Mouse (Mus musculus): ENCODE results near the gene Calcoco2. TPM values are rescaled to one million over a fixed set of nuclear protein-coding genes. Genes with fewer than 3 reads are reported as not detected.
"Not testable (repeated sequence)": the region's sequence is repeated elsewhere in the genome, so short reads cannot be mapped to it uniquely, and the experiment has no call there.

Calcoco2 gene
- total RNA-seq (2014; fragmentation: Nextera tagmentation) (not detected in 2 replicates), total RNA-seq (2017) (not detected in 2 replicates)

GRCm38 (mm10) chr11:96111751-96112150 lies at the start of gene Calcoco2:
Calcoco2 (minus strand) TSS chr11:96111964.
- ATAC-seq (replicated peaks; ENCODE audit: poor library complexity, severe bottlenecking), result no peak

DNA sequence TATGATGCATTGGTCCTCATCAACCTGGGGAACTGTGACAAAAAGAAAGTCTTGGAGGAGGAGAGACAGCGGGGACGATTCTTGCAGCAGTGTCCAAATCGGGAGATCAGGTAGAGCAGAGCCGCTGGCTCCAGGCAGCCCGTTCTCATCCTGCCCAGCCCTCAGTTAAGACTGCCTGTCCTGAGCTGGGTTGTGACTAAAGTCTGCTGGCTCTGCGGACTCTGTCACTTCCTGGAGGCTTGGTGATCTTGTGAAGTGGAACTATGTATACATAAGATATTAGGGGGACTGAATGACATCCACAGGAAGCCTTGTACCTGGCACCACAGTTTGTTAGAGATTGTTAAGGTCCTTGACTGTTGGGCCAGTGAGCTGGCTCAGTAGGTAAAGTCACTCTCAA lies 35.7 kb upstream of the Calcoco2 start:
- ATAC-seq (replicated peaks; ENCODE audit: poor library complexity, severe bottlenecking), result no peak

- peak; percentile 62 for ATAC-seq (replicated peaks; ENCODE audit: poor library complexity, severe bottlenecking)
These were observed 34.0 kb upstream of the Calcoco2 start for GRCm38 (mm10) chr11:96145622-96146270.

- no peak for ATAC-seq (replicated peaks; ENCODE audit: poor library complexity, severe bottlenecking)
These were observed 32.0 kb upstream of the Calcoco2 start for GRCm38 (mm10) chr11:96143766-96144165.

DNA sequence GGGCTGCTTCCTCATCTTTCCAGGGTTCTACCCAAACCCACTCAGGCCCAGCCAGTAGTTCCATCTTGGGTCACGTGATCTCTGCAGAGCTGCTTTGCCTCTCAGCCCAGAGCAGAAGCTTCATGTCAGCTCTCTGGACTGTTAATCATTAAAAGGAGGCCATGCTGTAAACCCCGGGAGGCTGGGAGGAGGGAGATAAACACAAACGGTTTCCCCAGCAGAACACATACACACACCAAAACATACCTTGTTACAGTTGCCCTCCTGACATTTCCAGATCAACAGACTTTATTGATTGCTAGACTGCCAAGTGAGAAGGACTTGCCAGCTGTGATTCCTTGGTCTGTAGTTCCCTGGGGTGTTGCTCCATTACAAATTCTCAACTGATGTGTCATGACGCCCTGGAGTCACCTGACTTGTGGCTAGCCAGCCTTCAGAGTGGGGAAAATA lies 29.0 kb upstream of the Calcoco2 start:
- no peak for ATAC-seq (replicated peaks; ENCODE audit: poor library complexity, severe bottlenecking)

- ATAC-seq (replicated peaks; ENCODE audit: poor library complexity, severe bottlenecking), result no peak
These were observed 24.1 kb upstream of the Calcoco2 start for GRCm38 (mm10) chr11:96135847-96136246.

- peak; percentile 40; the same call in 1 of the 2 replicates for ATAC-seq (replicated peaks; ENCODE audit: poor library complexity, severe bottlenecking)
These were observed 21.6 kb upstream of the Calcoco2 start, which contains the start of gene Ttll6 for GRCm38 (mm10) chr11:96133239-96133865. Ttll6 (plus strand) TSS chr11:96133786.

DNA sequence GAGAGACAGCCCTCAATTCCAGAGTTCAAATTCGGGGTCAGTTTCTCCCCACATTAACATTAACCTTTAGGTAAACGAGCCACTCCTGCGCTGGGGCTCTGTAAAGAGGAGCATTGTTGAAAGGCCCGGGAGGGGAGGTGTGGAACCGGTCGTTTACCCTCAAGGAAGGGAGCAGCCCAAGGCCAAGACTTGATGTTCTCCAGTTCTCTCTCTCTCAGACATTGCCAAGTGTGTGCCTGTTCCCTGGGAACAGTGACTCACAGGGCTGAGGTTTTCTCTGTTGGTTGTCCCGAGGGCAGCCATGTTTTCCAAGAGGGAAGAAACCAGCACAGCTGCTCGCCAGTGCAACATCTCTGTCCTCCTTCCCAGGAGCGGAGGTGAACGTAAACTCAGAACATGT lies 18.8 kb upstream of the Calcoco2 start:
- no peak for ATAC-seq (replicated peaks; ENCODE audit: poor library complexity, severe bottlenecking)

- ATAC-seq (replicated peaks; ENCODE audit: poor library complexity, severe bottlenecking), result peak; percentile 22
These were observed 12.5 kb upstream of the Calcoco2 start for GRCm38 (mm10) chr11:96124052-96124914.

DNA sequence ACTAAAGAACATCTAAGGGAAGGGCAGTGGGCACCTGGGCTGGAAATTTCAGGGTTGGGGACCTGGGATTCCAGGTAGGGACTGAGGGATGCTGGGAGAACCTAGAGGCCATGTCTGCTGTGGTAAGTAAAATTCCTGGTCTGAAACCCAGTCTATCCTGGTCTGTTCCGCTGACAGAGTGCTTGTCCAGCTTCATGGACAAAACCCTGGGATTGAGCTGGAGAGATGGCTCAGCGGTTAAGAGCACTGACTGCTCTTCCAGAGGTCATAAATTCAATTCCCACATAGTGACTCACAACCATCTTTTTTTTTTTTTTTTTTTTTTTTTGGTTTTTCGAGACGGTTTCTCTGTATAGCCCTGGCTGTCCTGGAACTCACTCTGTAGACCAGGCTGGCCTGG lies 11.0 kb upstream of the Calcoco2 start:
- not testable (repeated sequence) for ATAC-seq (replicated peaks; ENCODE audit: poor library complexity, severe bottlenecking)

GRCm38 (mm10) chr11:96119401-96119800 lies 7.6 kb upstream of the Calcoco2 start:
- ATAC-seq (replicated peaks; ENCODE audit: poor library complexity, severe bottlenecking), result no peak

DNA sequence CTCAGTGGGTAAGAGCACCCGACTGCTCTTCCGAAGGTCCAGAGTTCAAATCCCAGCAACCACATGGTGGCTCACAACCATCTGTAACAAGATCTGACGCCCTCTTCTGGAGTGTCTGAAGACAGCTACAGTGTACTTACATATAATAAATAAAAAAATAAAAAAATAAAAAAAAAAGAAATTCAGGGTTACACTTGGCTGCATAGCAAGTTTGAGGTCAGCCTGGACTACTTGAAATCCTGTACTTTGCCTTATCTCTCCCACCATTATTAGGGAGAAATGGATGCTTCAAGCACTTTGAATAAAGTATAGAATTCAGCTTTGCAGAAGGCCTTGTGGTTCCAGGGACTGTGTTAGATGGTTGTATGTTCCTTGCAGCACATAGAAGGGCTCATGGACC lies 5.2 kb upstream of the Calcoco2 start:
- ATAC-seq (replicated peaks; ENCODE audit: poor library complexity, severe bottlenecking), result not testable (repeated sequence)

- no peak for ATAC-seq (replicated peaks; ENCODE audit: poor library complexity, severe bottlenecking)
These were observed 4.4 kb upstream of the Calcoco2 start for GRCm38 (mm10) chr11:96116116-96116515.

DNA sequence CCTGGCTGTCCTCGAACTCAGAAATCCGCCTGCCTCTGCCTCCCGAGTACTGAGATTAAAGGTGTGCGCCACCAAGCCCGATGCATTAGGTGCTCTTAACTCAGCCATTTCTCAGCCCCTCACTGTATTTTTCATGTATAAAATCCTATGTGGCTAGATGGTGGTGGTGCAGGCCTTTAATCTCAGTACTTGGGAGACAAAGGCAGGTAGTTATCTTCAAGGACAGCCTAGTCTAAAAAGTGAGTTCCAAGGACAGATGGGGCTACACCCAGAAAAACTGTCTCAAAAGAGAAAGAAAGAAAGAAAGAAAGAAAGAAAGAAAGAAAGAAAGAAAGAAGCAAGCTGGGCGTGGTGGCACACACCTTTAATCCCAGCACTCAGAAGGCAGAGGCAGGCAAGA lies 3.7 kb upstream of the Calcoco2 start:
- ATAC-seq (replicated peaks; ENCODE audit: poor library complexity, severe bottlenecking), result no peak

GRCm38 (mm10) chr11:96114077-96114476 lies 2.3 kb upstream of the Calcoco2 start:
- no peak for ATAC-seq (replicated peaks; ENCODE audit: poor library complexity, severe bottlenecking)

DNA sequence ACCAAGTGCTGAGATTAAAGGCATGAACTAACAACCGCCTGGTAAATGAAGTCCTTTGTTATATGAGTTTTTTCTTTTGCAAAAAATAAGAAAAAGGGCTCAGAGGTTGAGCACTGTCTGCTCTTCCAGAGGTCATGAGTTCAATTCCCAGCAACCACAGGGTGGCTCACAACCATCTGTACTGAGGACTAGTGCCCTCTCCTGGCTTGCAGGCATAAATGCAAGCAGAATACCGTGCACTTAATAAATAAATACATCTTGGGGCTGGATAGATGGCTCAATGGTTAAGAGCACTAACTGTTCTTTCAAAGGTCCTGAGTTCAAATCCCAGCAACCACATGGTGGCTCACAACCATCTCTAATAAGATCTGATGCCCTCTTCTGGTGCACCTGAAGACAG lies 814 bp downstream of the Calcoco2 start:
- ATAC-seq (replicated peaks; ENCODE audit: poor library complexity, severe bottlenecking), result not testable (repeated sequence)

DNA sequence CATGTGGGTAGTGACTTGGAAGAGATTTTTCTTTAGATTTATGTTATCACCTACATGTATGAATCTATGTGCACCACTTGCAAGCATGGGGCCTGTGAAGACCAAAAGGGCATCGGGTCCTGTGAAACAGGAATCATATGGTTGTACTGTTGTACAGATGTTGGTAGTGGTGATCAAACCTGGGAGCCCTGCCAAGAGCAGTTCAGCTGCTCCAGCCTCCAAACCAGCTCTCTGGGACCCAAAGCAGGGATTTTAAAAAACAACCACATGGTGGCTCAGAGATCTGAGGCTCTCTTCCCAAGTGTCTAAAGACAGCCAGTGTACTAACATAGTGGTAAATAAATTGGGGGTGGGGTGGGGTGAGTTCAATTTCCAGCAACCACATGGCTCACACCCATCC lies 3.4 kb downstream of the Calcoco2 start:
- no peak for ATAC-seq (replicated peaks; ENCODE audit: poor library complexity, severe bottlenecking)

DNA sequence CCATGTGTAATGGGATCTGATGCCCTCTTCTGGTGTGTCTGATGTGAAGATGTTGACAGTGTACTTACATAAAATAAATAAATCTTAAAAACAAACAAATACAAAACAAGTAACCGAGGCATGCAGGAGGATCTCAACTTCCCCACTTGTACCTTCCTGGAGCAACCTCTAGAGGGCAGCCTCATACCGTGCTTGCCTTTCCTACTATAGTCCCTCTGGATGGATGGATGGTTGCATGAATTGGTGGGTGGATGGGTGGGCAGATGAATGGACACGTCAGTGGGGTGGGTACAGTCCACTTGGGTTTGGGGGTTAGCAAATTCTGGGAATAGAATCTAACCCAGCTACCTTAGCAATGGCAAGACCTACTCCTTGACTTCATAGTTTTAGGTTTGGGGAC lies 18.4 kb downstream of the Calcoco2 start:
- peak; percentile 63 for ATAC-seq (replicated peaks; ENCODE audit: poor library complexity, severe bottlenecking)

DNA sequence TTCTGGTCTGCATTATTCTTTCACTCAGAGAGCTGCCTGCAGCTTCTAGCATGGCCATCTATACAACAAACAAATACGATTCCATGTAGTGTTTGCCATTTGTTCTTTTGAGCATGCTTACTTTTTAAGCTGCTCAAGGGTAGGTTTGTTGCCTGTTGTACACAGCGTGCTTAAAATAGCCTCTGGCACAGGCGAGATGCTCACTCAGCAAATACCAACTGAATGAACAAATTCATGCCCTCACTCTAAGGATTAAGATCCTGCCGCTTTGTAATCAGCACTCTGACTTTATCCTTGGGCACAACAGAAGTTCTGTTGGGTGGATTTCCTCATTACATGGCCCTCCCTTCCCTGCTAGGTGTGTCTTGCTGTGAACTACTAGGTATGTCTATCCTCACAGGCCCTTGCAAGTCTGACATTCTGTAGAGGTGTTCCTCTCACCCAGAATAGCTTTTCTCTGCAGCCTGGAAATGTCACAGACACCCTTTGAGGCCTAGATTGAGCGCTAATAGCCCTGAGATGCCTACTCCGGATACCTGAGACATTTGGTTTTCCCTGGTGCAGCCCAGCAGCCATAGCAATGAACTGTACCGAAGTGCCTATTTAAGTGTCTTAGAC lies 19.0 kb downstream of the Calcoco2 start:
- no peak for ATAC-seq (replicated peaks; ENCODE audit: poor library complexity, severe bottlenecking)

GRCm38 (mm10) chr11:96091073-96091472 lies 20.7 kb downstream of the Calcoco2 start:
- ATAC-seq (replicated peaks; ENCODE audit: poor library complexity, severe bottlenecking), result no peak; the same call in 1 of the 2 replicates

All from granulocyte monocyte progenitor cell, adult 5-6 weeks (primary cell).